Mouse (Mus musculus): Measurements from ENCODE around the gene Ccdc33.

- TF ChIP-seq GATA1 (IDR thresholded peaks at IDR 0.05; ENCODE audit: borderline replicate concordance, low read length) (no peak), CTCF (IDR thresholded peaks at IDR 0.05; ENCODE audit: low read depth, low read length) (no peak)
Measured at GRCm38 (mm10) chr9:57989309-57989708, 129.3 kb downstream of the Ccdc33 start.

All from G1E (cell line).